Mouse (Mus musculus): ENCODE data around the gene Tbc1d22b.
A peak's percentile ranks its signal among the peaks of the same experiment; 100 is the strongest.

Tbc1d22b gene

GRCm38 (mm10) chr17:29542831-29543690 lies 6.5 kb upstream of the Tbc1d22b start:
- DNase-seq: no peak

GRCm38 (mm10) chr17:29544064-29544463 lies 5.5 kb upstream of the Tbc1d22b start:
- DNase-seq: no peak

GRCm38 (mm10) chr17:29545241-29545640 lies 4.3 kb upstream of the Tbc1d22b start:
- DNase-seq: no peak

GRCm38 (mm10) chr17:29548494-29548893 lies 1.1 kb upstream of the Tbc1d22b start:
- no peak for DNase-seq

- DNase-seq: no peak
Observed at GRCm38 (mm10) chr17:29548994-29549393, 591 bp upstream of the Tbc1d22b start.

- DNase-seq: no peak
Observed at GRCm38 (mm10) chr17:29551019-29551418, 1.4 kb downstream of the Tbc1d22b start.

- DNase-seq: no peak
Observed at GRCm38 (mm10) chr17:29552162-29552732, 2.7 kb downstream of the Tbc1d22b start, which contains the start of gene Tmem217. Gene Tmem217 (minus strand): TSS chr17:29552385.

- no peak for DNase-seq
Observed at GRCm38 (mm10) chr17:29554176-29554575, 4.6 kb downstream of the Tbc1d22b start.

- DNase-seq: no peak
Observed at GRCm38 (mm10) chr17:29556456-29556855, 6.9 kb downstream of the Tbc1d22b start.

- DNase-seq: no peak
Observed at GRCm38 (mm10) chr17:29556893-29557292, 7.3 kb downstream of the Tbc1d22b start.

GRCm38 (mm10) chr17:29558476-29558875 lies 8.9 kb downstream of the Tbc1d22b start:
- no peak for DNase-seq

GRCm38 (mm10) chr17:29565521-29565920 lies 15.9 kb downstream of the Tbc1d22b start:
- DNase-seq: no peak

GRCm38 (mm10) chr17:29568435-29568834 lies 18.9 kb downstream of the Tbc1d22b start:
- DNase-seq: no peak

- no peak for DNase-seq
Observed at GRCm38 (mm10) chr17:29569831-29570230, 20.2 kb downstream of the Tbc1d22b start.

GRCm38 (mm10) chr17:29579579-29580126 lies 30.1 kb downstream of the Tbc1d22b start:
- DNase-seq: no peak

GRCm38 (mm10) chr17:29583569-29583968 lies 34.0 kb downstream of the Tbc1d22b start:
- DNase-seq: no peak

- DNase-seq: no peak
Observed at GRCm38 (mm10) chr17:29584306-29584705, 34.7 kb downstream of the Tbc1d22b start.

- no peak for DNase-seq
Observed at GRCm38 (mm10) chr17:29584737-29585136, 35.2 kb downstream of the Tbc1d22b start.

GRCm38 (mm10) chr17:29585446-29585845 lies 35.9 kb downstream of the Tbc1d22b start:
- no peak for DNase-seq

- DNase-seq: no peak
Observed at GRCm38 (mm10) chr17:29586921-29587320, 37.3 kb downstream of the Tbc1d22b start.

GRCm38 (mm10) chr17:29589221-29589898 lies 39.8 kb downstream of the Tbc1d22b start:
- peak; percentile 37 for DNase-seq

- DNase-seq: no peak
Observed at GRCm38 (mm10) chr17:29595891-29596770, 46.5 kb downstream of the Tbc1d22b start.
